Mouse (Mus musculus) embryonic facial prominence, embryonic 11.5 days (tissue): ENCODE measurements around the gene Bcl11b. TPM values are rescaled to one million over a fixed set of nuclear protein-coding genes. Genes with fewer than 3 reads are reported as not detected.

Experiments
- ATAC-seq: fragments of 200-750 bp; cut with Nextera tagmentation; replicated peaks from 2 replicates; pipeline ENCODE4 v1.8.0; 2017; ENCODE audit warnings: low read depth; ENCODE audit not compliant: insufficient number of reproducible peaks, low FRiP score, low TSS enrichment
- DNase-seq: peaks from one replicate; pipeline ENCODE4 v3.0.0-alpha.2; 2015; ENCODE audit warnings: low spot score
- H3K27ac ChIP-seq: fragments of 300-500 bp; sonication (generic); replicated peaks from 2 replicates; pipeline ENCODE4 v1.5.1; 2014; ENCODE audit warnings: mild to moderate bottlenecking, low read depth, low read length, control low read depth
- H3K27me3 ChIP-seq: fragments of 300-500 bp; sonication (generic); 2 replicates; pipeline ENCODE4 v1.6.1; 2014; ENCODE audit warnings: mild to moderate bottlenecking, low read length, moderate library complexity, mixed read lengths; ENCODE audit not compliant: control insufficient read depth, insufficient read depth
- H3K36me3 ChIP-seq: fragments of 300-500 bp; sonication (generic); replicated peaks from 2 replicates; pipeline ENCODE4 v1.6.1; 2014; ENCODE audit warnings: low read depth, mild to moderate bottlenecking, low read length, moderate library complexity, mixed read lengths; ENCODE audit not compliant: control insufficient read depth, insufficient read depth
- H3K4me1 ChIP-seq: fragments of 300-500 bp; sonication (generic); 2 replicates; pipeline ENCODE4 v1.6.1; 2014; ENCODE audit warnings: low read length, mixed read lengths; ENCODE audit not compliant: control insufficient read depth, insufficient read depth
- H3K4me2 ChIP-seq: fragments of 300-500 bp; sonication (generic); 2 replicates; pipeline ENCODE4 v1.6.1; 2014; ENCODE audit warnings: low read depth, mild to moderate bottlenecking, control low read depth, low read length, moderate library complexity
- H3K4me3 ChIP-seq: fragments of 300-500 bp; sonication (generic); 2 replicates; pipeline ENCODE4 v1.5.1; 2014; ENCODE audit warnings: low read depth, low read length, control low read depth
- H3K9ac ChIP-seq: fragments of 300-500 bp; sonication (generic); replicated peaks from 2 replicates; pipeline ENCODE4 v1.6.1; 2014; ENCODE audit warnings: mild to moderate bottlenecking, control low read depth, low read length
- H3K9me3 ChIP-seq: fragments of 300-500 bp; sonication (generic); replicated peaks from 2 replicates; pipeline ENCODE4 v1.6.1; 2016; ENCODE audit warnings: mild to moderate bottlenecking, low read length, inconsistent platforms, mixed read lengths; ENCODE audit not compliant: control insufficient read depth
- WGBS: fragments of 180-500 bp; shearing (Covaris S2); extraction: QIAGEN DNeasy Blood & Tissue Kit; methylation state at CpG from one replicate; pipeline ENCODE4 v1.1.7; 2014; 5-methylcytosine and 5-hydroxymethylcytosine counted together
- polyA plus RNA-seq: library from polyadenylated mRNA; unstranded; fragments of >200 nt; fragmentation: Nextera tagmentation; extraction: Ambion mirVana; gene quantifications from 2 replicates; pipeline ENCODE4 v1.2.1, GENCODE M21; 2014

Bcl11b gene
- polyA plus RNA-seq, 1 experiment from 2014 or later, result 14.8 TPM

- DNase-seq (no peak), ATAC-seq (no peak)
- Histone ChIP-seq H3K4me2 (no peak overlapping the region), H3K27ac (no peak overlapping the region), H3K36me3 (no peaks in the 10 kb centered on the region), H3K9ac (no peak overlapping the region), H3K27me3 (no peaks in the 10 kb centered on the region), H3K4me3 (no peak overlapping the region), H3K9me3 (no peaks in the 10 kb centered on the region), H3K4me1 (no peaks in the 10 kb centered on the region)
- WGBS, result 88% methylated on average over 12 of the region's 12 CpGs
Measured at GRCm38 (mm10) chr12:108012003-108012402, 8.6 kb upstream of the Bcl11b start.

GRCm38 (mm10) chr12:108010346-108010745, 6.9 kb upstream of the Bcl11b start:
- Histone ChIP-seq H3K27me3 (no peaks in the 10 kb centered on the region), H3K27ac (no peak overlapping the region), H3K36me3 (no peaks in the 10 kb centered on the region), H3K9ac (no peak overlapping the region), H3K4me3 (no peak overlapping the region), H3K4me2 (no peak overlapping the region), H3K4me1 (peaks cover 2% of the 10 kb centered on the region; the same call in 1 of the 2 replicates), H3K9me3 (no peaks in the 10 kb centered on the region)
- DNase-seq, result no peak
- 85% methylated on average over 11 of the region's 11 CpGs for WGBS
- ATAC-seq, result no peak

GRCm38 (mm10) chr12:108009156-108009555, 5.8 kb upstream of the Bcl11b start:
- ATAC-seq (no peak), DNase-seq (no peak)
- Histone ChIP-seq H3K4me2 (no peak overlapping the region), H3K36me3 (no peaks in the 10 kb centered on the region), H3K4me3 (no peak overlapping the region), H3K4me1 (peaks cover 2% of the 10 kb centered on the region; the same call in 1 of the 2 replicates), H3K27ac (no peak overlapping the region), H3K9me3 (no peaks in the 10 kb centered on the region), H3K9ac (no peak overlapping the region), H3K27me3 (no peaks in the 10 kb centered on the region)
- WGBS, result 27% methylated on average over 4 of the region's 4 CpGs

- Histone ChIP-seq H3K4me3 (peak overlapping the region; percentile 94), H3K27me3 (no peaks in the 10 kb centered on the region), H3K27ac (peak overlapping the region; percentile 41; the same call in 1 of the 2 replicates), H3K4me1 (peaks cover 2% of the 10 kb centered on the region; the same call in 1 of the 2 replicates), H3K4me2 (peak overlapping the region; percentile 75), H3K36me3 (no peaks in the 10 kb centered on the region), H3K9ac (peak overlapping the region; percentile 61), H3K9me3 (no peaks in the 10 kb centered on the region)
- DNase-seq (peak; percentile 88), ATAC-seq (peak; percentile 60)
- whole genome bisulfite sequencing, result under 1% methylated on average over 56 of the region's 56 CpGs
Measured at GRCm38 (mm10) chr12:108005816-108006626, 2.6 kb upstream of the Bcl11b start.

GRCm38 (mm10) chr12:108005488-108005800, 2.0 kb upstream of the Bcl11b start:
- H3K9me3 ChIP-seq, result no peaks in the 10 kb centered on the region
- H3K4me3 ChIP-seq, result peak overlapping the region; percentile 94
- H3K9ac ChIP-seq, result peak overlapping the region; percentile 61
- H3K36me3 ChIP-seq, result no peaks in the 10 kb centered on the region
- H3K4me1 ChIP-seq, result peaks cover 5% of the 10 kb centered on the region; the same call in 1 of the 2 replicates
- H3K27ac ChIP-seq, result peak overlapping the region; percentile 59; the same call in 1 of the 2 replicates
- 0 out of 2 replicates have a peak, but pooled peaks have one; percentile 12 for ATAC-seq
- 2% methylated on average over 14 of the region's 14 CpGs for WGBS
- H3K27me3 ChIP-seq, result no peaks in the 10 kb centered on the region
- H3K4me2 ChIP-seq, result peak overlapping the region; percentile 75
- peak; percentile 51 for DNase-seq

- Histone ChIP-seq H3K4me3 (peak overlapping the region; percentile 94), H3K9ac (peak overlapping the region; percentile 61), H3K9me3 (no peaks in the 10 kb centered on the region), H3K4me2 (peak overlapping the region; percentile 75), H3K36me3 (no peaks in the 10 kb centered on the region), H3K27ac (peak overlapping the region; percentile 59; the same call in 1 of the 2 replicates), H3K27me3 (no peaks in the 10 kb centered on the region), H3K4me1 (peaks cover 5% of the 10 kb centered on the region; the same call in 1 of the 2 replicates)
- ATAC-seq (peak; percentile 24; the same call in 1 of the 2 replicates), DNase-seq (peak; percentile 77)
- WGBS, result under 1% methylated on average over 43 of the region's 43 CpGs
Measured at GRCm38 (mm10) chr12:108004701-108005487, 1.5 kb upstream of the Bcl11b start.

- Histone ChIP-seq H3K9me3 (no peaks in the 10 kb centered on the region), H3K36me3 (no peaks in the 10 kb centered on the region), H3K27ac (peak overlapping the region; percentile 96), H3K4me2 (peak overlapping the region; percentile 75), H3K9ac (peak overlapping the region; percentile 99), H3K4me3 (peak overlapping the region; percentile 94), H3K27me3 (no peaks in the 10 kb centered on the region), H3K4me1 (peaks cover 5% of the 10 kb centered on the region; the same call in 1 of the 2 replicates)
- DNase-seq, result peak; percentile 97
- peak; percentile 69 for ATAC-seq
- WGBS, result under 1% methylated on average over 33 of the region's 35 CpGs
Measured at GRCm38 (mm10) chr12:108003928-108004327, 526 bp upstream of the Bcl11b start.
